Mouse (Mus musculus): ENCODE results near the gene Epb42. TPM values are rescaled to one million over a fixed set of nuclear protein-coding genes. Genes with fewer than 3 reads are reported as not detected.
"Not testable (repeated sequence)": the region's sequence is repeated elsewhere in the genome, so short reads cannot be mapped to it uniquely, and the experiment has no call there.

Epb42 gene
- polyA plus RNA-seq, 1 experiment from 2014 or later, result 30.3 TPM

GRCm38 (mm10) chr2:121004018-121004811 lies 32.7 kb downstream of the Epb42 start:
- Histone ChIP-seq H3K4me1 (ENCODE audit: control insufficient read depth, insufficient read depth, low read length) (peaks cover 5% of the 10 kb centered on the region), H3K27me3 (ENCODE audit: control insufficient read depth, insufficient read depth, low read length) (no peaks in the 10 kb centered on the region), H3K9me3 (replicated peaks; ENCODE audit: control insufficient read depth, low read length) (no peaks in the 10 kb centered on the region), H3K27ac (ENCODE audit: low read depth, low read length) (no peak overlapping the region), H3K36me3 (ENCODE audit: control insufficient read depth, insufficient read depth, low read length) (no peaks in the 10 kb centered on the region), H3K9ac (ENCODE audit: low read depth, low read length) (no peak overlapping the region), H3K4me3 (ENCODE audit: low read depth, low read length) (no peak overlapping the region), H3K4me2 (no peak overlapping the region)
- 80% methylated on average over 7 of the region's 7 CpGs for WGBS (ENCODE audit: insufficient replicate concordance)
- no peak for ATAC-seq (replicated peaks; ENCODE audit: insufficient number of reproducible peaks, low FRiP score, low TSS enrichment)

GRCm38 (mm10) chr2:121003586-121003985 lies 33.3 kb downstream of the Epb42 start:
- H3K27me3 ChIP-seq (ENCODE audit: control insufficient read depth, insufficient read depth, low read length), result no peaks in the 10 kb centered on the region
- H3K4me2 ChIP-seq, result no peak overlapping the region
- no peak overlapping the region for H3K27ac ChIP-seq (ENCODE audit: low read depth, low read length)
- no peaks in the 10 kb centered on the region for H3K36me3 ChIP-seq (ENCODE audit: control insufficient read depth, insufficient read depth, low read length)
- no peaks in the 10 kb centered on the region for H3K4me1 ChIP-seq (ENCODE audit: control insufficient read depth, insufficient read depth, low read length)
- no peak overlapping the region for H3K4me3 ChIP-seq (ENCODE audit: low read depth, low read length)
- 61% methylated on average over 2 of the region's 2 CpGs for WGBS (ENCODE audit: insufficient replicate concordance)
- no peak overlapping the region for H3K9ac ChIP-seq (ENCODE audit: low read depth, low read length)
- H3K9me3 ChIP-seq (replicated peaks; ENCODE audit: control insufficient read depth, low read length), result no peaks in the 10 kb centered on the region
- ATAC-seq (replicated peaks; ENCODE audit: insufficient number of reproducible peaks, low FRiP score, low TSS enrichment), result no peak

GRCm38 (mm10) chr2:120998863-120999262 lies 38.0 kb downstream of the Epb42 start:
- no peaks in the 10 kb centered on the region for H3K9me3 ChIP-seq (replicated peaks; ENCODE audit: control insufficient read depth, low read length)
- no peaks in the 10 kb centered on the region for H3K36me3 ChIP-seq (ENCODE audit: control insufficient read depth, insufficient read depth, low read length)
- H3K27ac ChIP-seq (ENCODE audit: low read depth, low read length), result no peak overlapping the region
- H3K4me2 ChIP-seq, result no peak overlapping the region
- no peak overlapping the region for H3K4me3 ChIP-seq (ENCODE audit: low read depth, low read length)
- WGBS (ENCODE audit: insufficient replicate concordance), result 83% methylated on average over 8 of the region's 8 CpGs
- no peak for ATAC-seq (replicated peaks; ENCODE audit: insufficient number of reproducible peaks, low FRiP score, low TSS enrichment)
- no peaks in the 10 kb centered on the region for H3K4me1 ChIP-seq (ENCODE audit: control insufficient read depth, insufficient read depth, low read length)
- no peak overlapping the region for H3K9ac ChIP-seq (ENCODE audit: low read depth, low read length)
- H3K27me3 ChIP-seq (ENCODE audit: control insufficient read depth, insufficient read depth, low read length), result no peaks in the 10 kb centered on the region

GRCm38 (mm10) chr2:120996607-120997006 lies 40.3 kb downstream of the Epb42 start:
- WGBS (ENCODE audit: insufficient replicate concordance), result 83% methylated on average over 1 of the region's 1 CpGs
- not testable (repeated sequence) for H3K27me3 ChIP-seq (ENCODE audit: control insufficient read depth, insufficient read depth, low read length); ATAC-seq (replicated peaks; ENCODE audit: insufficient number of reproducible peaks, low FRiP score, low TSS enrichment); H3K9ac ChIP-seq (ENCODE audit: low read depth, low read length); H3K36me3 ChIP-seq (ENCODE audit: control insufficient read depth, insufficient read depth, low read length); H3K4me2 ChIP-seq; H3K27ac ChIP-seq (ENCODE audit: low read depth, low read length); H3K4me3 ChIP-seq (ENCODE audit: low read depth, low read length); H3K4me1 ChIP-seq (ENCODE audit: control insufficient read depth, insufficient read depth, low read length); H3K9me3 ChIP-seq (replicated peaks; ENCODE audit: control insufficient read depth, low read length)

- Histone ChIP-seq H3K4me2 (no peak overlapping the region), H3K27ac (ENCODE audit: low read depth, low read length) (no peak overlapping the region), H3K9ac (ENCODE audit: low read depth, low read length) (no peak overlapping the region), H3K36me3 (ENCODE audit: control insufficient read depth, insufficient read depth, low read length) (no peaks in the 10 kb centered on the region), H3K9me3 (replicated peaks; ENCODE audit: control insufficient read depth, low read length) (no peaks in the 10 kb centered on the region), H3K4me1 (ENCODE audit: control insufficient read depth, insufficient read depth, low read length) (no peaks in the 10 kb centered on the region), H3K4me3 (ENCODE audit: low read depth, low read length) (no peak overlapping the region), H3K27me3 (ENCODE audit: control insufficient read depth, insufficient read depth, low read length) (no peaks in the 10 kb centered on the region)
- WGBS (ENCODE audit: insufficient replicate concordance), result 77% methylated on average over 4 of the region's 4 CpGs
- no peak for ATAC-seq (replicated peaks; ENCODE audit: insufficient number of reproducible peaks, low FRiP score, low TSS enrichment)
Measured at GRCm38 (mm10) chr2:120991196-120991595, 45.7 kb downstream of the Epb42 start.

- Histone ChIP-seq H3K36me3 (ENCODE audit: control insufficient read depth, insufficient read depth, low read length) (no peaks in the 10 kb centered on the region), H3K27ac (ENCODE audit: low read depth, low read length) (no peak overlapping the region), H3K9ac (ENCODE audit: low read depth, low read length) (no peak overlapping the region), H3K4me3 (ENCODE audit: low read depth, low read length) (no peak overlapping the region), H3K4me2 (no peak overlapping the region), H3K9me3 (replicated peaks; ENCODE audit: control insufficient read depth, low read length) (no peaks in the 10 kb centered on the region), H3K27me3 (ENCODE audit: control insufficient read depth, insufficient read depth, low read length) (no peaks in the 10 kb centered on the region), H3K4me1 (ENCODE audit: control insufficient read depth, insufficient read depth, low read length) (no peaks in the 10 kb centered on the region)
- ATAC-seq (replicated peaks; ENCODE audit: insufficient number of reproducible peaks, low FRiP score, low TSS enrichment), result no peak
- WGBS (ENCODE audit: insufficient replicate concordance), result 69% methylated on average over 1 of the region's 1 CpGs
Measured at GRCm38 (mm10) chr2:120985241-120985640, 51.6 kb downstream of the Epb42 start.

GRCm38 (mm10) chr2:120983611-120984010 lies 53.3 kb downstream of the Epb42 start:
- H3K4me1 ChIP-seq (ENCODE audit: control insufficient read depth, insufficient read depth, low read length), result no peaks in the 10 kb centered on the region
- no peaks in the 10 kb centered on the region for H3K9me3 ChIP-seq (replicated peaks; ENCODE audit: control insufficient read depth, low read length)
- H3K27me3 ChIP-seq (ENCODE audit: control insufficient read depth, insufficient read depth, low read length), result no peaks in the 10 kb centered on the region
- no peaks in the 10 kb centered on the region for H3K36me3 ChIP-seq (ENCODE audit: control insufficient read depth, insufficient read depth, low read length)
- H3K4me3 ChIP-seq (ENCODE audit: low read depth, low read length), result no peak overlapping the region
- ATAC-seq (replicated peaks; ENCODE audit: insufficient number of reproducible peaks, low FRiP score, low TSS enrichment), result no peak
- WGBS (ENCODE audit: insufficient replicate concordance), result 22% methylated on average over 2 of the region's 2 CpGs
- no peak overlapping the region for H3K4me2 ChIP-seq
- no peak overlapping the region for H3K9ac ChIP-seq (ENCODE audit: low read depth, low read length)
- H3K27ac ChIP-seq (ENCODE audit: low read depth, low read length), result no peak overlapping the region

- H3K9me3 ChIP-seq (replicated peaks; ENCODE audit: control insufficient read depth, low read length), result no peaks in the 10 kb centered on the region
Measured at GRCm38 (mm10) chr2:120980861-120981260, 56.0 kb downstream of the Epb42 start.

GRCm38 (mm10) chr2:120979819-120980218 lies 57.1 kb downstream of the Epb42 start:
- Histone ChIP-seq H3K27ac (ENCODE audit: low read depth, low read length) (no peak overlapping the region), H3K4me1 (ENCODE audit: control insufficient read depth, insufficient read depth, low read length) (no peaks in the 10 kb centered on the region), H3K9me3 (replicated peaks; ENCODE audit: control insufficient read depth, low read length) (no peaks in the 10 kb centered on the region), H3K9ac (ENCODE audit: low read depth, low read length) (no peak overlapping the region), H3K27me3 (ENCODE audit: control insufficient read depth, insufficient read depth, low read length) (no peaks in the 10 kb centered on the region), H3K36me3 (ENCODE audit: control insufficient read depth, insufficient read depth, low read length) (no peaks in the 10 kb centered on the region), H3K4me3 (ENCODE audit: low read depth, low read length) (no peak overlapping the region), H3K4me2 (no peak overlapping the region)
- no peak for ATAC-seq (replicated peaks; ENCODE audit: insufficient number of reproducible peaks, low FRiP score, low TSS enrichment)
- WGBS (ENCODE audit: insufficient replicate concordance), result 87% methylated on average over 1 of the region's 1 CpGs

More at GRCm38 (mm10) chr2:120980861-120981260, 56.0 kb downstream of the Epb42 start:
- H3K4me1 ChIP-seq (ENCODE audit: control insufficient read depth, insufficient read depth, low read length), result no peaks in the 10 kb centered on the region
- 42% methylated on average over 2 of the region's 2 CpGs for WGBS (ENCODE audit: insufficient replicate concordance)
- no peak overlapping the region for H3K4me2 ChIP-seq
- H3K27me3 ChIP-seq (ENCODE audit: control insufficient read depth, insufficient read depth, low read length), result no peaks in the 10 kb centered on the region
- no peak for ATAC-seq (replicated peaks; ENCODE audit: insufficient number of reproducible peaks, low FRiP score, low TSS enrichment)
- H3K27ac ChIP-seq (ENCODE audit: low read depth, low read length), result no peak overlapping the region
- H3K9ac ChIP-seq (ENCODE audit: low read depth, low read length), result no peak overlapping the region
- H3K4me3 ChIP-seq (ENCODE audit: low read depth, low read length), result no peak overlapping the region
- no peaks in the 10 kb centered on the region for H3K36me3 ChIP-seq (ENCODE audit: control insufficient read depth, insufficient read depth, low read length)
